Mouse (Mus musculus): Measurements from ENCODE around the gene Ednra.

Ednra gene

DNA sequence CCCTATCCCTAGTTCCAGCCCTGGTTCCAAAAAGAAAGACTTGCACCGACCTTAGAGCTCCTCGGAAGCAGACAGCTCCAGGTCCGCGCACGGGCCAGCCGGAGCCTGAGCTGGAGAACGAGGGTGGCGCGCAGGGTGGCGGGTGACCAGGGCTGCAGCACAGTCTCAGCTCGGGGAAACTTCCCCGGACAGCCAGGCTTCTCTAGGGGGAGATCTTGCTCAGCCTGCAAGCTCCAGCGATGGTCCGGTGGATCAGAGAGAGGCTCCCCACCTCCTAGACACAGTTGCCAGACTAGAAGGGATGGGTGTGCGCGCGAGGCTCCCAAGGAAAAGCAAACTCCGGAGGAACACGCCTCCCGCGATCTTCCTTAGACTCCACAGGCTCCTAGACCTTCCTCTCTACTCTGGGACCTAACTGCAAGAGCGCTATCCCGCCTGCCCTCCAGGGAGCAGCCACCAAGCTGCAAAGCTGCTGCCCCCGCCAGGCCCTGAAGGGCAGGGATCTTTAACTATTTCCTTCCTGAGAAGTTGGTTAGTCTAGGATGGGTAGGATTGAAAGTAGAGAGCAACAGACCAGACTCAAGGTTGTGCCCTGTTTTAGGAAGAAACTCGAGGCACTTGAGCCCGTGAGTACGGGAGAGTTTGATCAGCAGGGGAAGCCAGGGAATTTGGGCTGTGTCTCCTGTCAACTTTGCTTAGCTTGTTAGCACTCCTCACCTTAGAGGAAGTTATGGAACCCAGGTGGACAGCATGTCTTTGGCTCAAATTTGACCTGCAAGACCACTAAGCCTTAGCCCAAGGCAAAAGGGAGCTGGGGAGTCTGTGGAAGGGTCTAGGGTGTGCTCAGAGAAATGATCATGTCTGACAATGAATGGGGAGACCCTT lies at the start of gene Ednra:
Ednra (minus strand) TSS at position 419 of the 885 bp plus-strand sequence.
- peak; percentile 87 for DNase-seq

DNA sequence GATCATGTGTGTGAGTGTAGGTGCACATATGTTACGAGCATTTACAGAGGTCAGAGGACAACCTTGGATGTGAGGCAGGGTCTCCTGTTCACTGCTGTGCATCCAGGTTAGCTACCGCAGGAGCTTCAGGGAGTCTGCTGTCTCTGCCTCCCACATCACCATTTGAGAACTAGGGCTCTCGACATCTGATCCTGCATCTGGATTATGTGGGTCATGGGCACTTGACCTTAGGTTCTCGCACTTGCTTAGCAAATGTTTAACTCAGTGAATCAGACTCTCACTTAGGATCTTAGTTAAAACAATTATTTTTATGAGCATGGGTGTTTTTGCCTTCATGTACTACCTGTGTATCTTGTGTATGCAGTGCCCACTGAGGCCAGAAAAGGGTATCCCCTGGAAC lies 49.6 kb upstream of the Ednra start:
- DNase-seq, result no peak

DNA sequence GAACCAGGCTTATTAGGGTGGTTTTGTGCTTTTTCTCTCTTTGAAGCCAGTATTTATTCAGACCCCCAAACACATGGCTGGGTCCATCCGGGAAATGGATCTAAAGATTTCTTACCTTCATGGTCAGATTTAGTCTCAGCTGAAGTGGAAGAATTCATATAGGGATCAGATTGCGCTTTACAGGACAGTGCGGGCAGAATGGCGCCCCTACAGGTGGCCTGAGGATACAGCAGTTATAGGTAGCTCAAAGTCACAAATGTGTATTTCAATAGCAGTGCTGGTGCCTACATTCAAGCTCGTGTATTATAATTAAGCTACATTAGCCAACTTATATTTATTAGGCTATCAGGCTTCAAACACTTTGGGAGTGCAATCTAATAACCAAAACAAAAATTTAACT lies 49.0 kb upstream of the Ednra start:
- no peak for DNase-seq

DNA sequence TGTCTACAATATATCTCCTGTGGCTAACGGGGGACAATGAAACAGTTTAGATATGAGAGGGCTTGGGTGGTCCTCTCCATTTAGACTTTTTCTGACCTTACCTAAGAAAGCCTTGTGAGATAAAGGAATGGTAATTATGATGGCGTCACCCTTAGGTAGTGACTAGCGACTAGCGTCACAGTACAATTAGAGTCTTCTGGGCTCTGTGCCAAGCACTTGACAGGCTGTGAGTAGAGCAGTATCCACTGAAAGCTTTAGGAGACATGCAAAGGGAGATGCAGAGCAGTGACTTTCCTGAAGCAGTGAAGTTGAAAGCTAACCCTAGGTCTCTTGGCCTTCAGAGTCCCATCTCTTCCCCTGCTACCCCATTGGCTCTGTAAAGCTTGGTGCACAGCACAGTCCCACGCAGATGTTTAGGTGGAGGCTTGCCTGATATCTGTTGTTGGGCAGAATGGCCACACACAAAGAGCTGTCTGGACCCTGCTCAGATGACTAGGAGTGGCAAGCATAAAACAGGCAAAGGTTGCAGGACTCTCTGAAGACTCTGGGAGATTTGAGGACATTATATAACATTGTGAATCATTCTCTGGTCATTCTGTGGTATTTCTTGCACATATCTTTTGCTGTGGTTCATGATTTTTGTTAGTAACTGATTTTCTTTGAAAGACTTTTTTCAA lies 48.1 kb upstream of the Ednra start:
- DNase-seq, result peak; percentile 55

DNA sequence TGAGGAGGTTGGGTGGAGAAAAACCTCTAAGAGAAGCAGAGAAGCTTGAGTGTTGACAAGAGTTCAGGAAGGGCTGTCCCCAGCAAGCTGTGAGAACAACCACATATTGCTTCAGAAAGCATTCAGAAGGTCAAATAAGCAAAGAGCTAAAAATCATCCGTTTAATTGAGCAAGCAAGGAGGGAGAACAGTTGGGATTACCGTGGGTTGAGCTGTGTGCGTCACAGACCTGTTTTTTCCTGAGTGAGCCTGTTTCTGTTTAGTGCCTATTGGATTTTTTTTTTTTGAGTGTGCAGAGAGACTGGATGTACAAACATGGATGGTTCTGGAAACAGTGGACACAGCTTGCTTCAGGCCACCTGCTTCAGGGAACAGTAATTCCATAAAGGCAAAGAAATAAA lies 46.7 kb upstream of the Ednra start:
- DNase-seq, result no peak

DNA sequence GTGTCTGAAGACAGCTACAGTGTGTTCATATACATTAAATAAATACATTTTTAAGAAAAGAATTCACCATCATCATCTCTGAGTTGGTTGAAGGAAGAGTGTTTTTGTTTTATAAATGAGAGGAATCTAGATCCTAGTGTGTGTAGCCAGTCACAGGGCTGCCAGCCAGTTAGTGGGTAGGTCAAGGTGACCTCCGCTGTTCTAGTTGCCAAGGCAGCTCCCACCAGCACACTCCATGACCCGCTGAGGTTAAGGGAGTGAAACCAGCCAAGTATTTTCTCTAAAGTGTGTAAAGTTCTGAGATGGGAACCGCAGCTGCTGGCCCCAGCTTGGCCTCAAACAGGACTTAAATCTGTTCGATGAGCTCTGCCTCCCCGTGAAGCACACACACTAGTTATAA lies 44.7 kb upstream of the Ednra start:
- no peak for DNase-seq

DNA sequence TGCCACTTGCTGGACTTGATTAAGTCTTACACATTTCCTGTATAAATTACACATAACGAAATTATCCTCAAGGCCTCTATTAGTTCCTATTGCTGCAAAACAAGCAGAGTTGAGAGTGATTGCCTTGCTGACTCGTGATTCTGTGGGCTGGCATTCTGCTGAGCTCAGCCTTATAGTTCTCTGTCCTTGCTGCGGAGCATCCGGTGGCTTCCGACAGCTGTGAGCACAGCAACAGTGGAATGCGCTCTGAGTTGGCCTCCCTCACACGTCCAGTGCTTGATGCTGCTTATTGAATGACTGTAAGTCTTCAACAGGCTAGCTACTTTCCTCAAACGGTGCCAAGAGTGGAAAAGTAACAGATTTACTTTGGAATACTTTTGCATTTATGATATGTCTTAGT lies 40.0 kb upstream of the Ednra start:
- DNase-seq, result peak; percentile 49

DNA sequence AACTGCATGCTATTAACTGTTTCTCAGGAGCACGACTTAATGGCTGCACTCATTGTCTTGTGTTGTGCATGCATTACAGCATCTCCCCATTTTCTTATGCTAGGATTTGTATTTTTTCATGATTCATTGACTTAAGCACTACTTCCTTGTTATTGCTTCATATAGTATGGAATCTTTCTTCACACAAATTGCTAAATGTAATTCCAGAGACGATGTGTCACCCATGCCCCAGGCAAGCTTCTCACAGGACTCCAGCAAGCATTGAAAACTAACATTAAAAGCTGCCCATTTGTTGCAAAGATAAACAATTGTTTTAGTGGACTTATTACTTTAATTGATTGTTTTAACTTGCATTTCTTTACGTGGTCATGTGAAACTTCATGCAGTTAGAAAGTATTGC lies 38.7 kb upstream of the Ednra start:
- no peak for DNase-seq

DNA sequence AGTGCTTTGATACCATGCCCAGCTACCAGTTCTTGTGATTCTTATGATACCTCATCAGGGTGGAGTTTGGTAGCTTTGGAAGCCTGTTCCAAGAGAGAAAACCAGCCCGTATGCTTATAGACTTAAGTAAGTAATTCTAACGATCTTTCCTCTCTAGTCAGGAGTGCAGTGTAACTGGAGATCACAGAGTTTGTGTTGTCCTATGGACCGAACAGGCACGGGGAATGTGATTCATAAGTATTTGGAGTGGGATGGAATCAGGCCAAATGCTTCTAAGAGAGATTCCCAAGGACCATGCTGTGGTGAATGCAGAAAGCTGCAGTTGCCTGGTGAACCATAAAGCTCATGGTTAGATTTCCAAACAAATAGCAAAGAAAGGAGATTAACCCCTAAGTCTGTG lies 31.2 kb upstream of the Ednra start:
- DNase-seq, result no peak

DNA sequence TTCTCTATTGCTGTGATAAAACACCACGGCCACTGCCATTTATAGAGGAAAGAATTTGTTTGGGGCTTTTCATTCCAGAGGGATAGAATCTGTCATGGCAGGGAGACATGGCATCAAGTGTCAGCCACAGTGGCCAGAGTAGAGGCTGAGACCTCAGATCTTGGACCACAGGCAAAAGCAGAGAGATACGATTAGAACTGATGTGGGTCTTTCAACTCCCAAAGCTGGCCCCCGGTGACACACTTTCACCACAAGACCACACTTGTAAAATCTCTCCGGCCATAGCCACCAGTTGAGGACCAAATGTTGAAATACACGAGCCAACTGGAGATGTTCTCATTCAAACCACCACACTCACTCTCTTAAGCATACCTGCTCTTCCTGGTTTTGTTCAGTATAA lies 29.5 kb upstream of the Ednra start:
- DNase-seq, result no peak

DNA sequence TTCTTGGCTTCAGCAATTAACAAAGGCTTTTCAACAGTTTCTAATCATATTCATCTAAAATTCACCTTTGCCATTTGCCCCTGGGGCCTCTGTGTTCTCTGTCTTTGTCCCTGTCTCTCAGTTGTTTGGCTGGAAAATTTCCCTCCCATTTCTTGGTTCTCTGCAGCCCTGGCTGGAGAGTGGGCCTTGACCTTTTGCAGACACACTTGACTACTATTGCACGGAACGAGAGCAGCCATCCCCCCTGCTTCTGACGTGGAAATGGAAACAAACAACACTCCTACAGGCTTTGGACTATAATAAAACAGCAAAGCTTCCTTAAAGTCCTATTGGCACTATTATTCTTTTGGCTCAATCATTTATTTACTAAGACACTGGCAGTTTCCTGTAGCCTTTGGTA lies 27.8 kb upstream of the Ednra start:
- DNase-seq, result no peak

DNA sequence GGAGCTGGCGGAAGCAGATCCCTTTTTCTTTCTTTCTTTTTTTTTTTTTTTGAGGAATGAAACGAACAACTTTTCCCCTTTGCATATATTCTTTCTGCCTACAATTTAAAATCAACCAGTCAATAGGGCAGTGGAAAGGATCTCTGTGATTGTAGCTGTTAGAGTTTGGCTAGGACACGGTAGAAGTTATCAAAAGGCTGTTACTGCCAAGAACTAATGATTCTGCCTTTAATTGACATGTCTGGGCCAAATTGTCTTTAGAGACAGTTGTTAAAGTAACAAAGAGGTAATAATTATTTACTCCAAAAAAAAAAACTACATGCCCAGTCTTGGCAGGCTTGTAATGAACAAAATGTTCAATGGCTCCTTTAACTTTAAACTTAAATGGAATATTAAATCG lies 26.1 kb upstream of the Ednra start:
- no peak for DNase-seq

DNA sequence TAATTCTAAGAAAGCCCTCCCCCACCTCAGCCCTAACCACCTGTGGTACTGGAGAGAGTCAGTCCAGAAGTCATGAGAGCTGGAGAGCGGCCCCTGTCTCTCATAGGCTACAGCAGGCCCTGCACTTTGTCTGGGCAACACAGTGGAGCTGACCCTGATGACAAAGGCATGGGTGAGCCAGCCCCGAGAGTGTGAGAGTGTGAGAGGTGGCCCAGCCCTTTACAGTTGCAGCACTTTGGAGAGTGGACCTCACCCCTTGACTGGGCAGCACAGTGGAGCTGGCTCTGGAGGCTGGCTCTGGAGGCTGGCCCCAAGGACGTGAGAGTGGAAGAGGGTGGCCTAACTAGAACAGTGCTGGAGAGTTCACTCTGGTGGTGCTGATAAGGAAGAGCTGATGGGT lies 20.2 kb upstream of the Ednra start:
- no peak for DNase-seq

DNA sequence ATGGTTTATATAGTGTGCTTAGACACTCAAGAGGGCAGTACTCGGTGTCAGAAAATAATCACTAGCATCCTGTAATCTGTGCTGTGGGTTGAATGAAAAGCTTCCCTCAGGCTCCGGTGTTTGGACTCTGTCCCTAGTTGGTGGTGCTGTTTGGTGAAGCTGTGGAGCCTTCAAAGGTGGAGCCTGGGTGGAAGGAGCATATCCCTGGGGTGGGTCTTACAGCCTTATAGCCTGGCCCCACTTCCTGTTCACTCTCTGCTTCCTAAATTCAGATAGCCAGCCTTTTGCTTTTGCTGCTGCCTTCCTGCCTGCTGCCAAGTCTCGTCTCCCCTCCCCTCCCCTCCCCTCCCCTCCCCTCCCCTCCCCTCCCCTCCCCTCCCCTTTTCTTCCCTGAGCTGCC lies 18.1 kb upstream of the Ednra start:
- DNase-seq, result no peak

DNA sequence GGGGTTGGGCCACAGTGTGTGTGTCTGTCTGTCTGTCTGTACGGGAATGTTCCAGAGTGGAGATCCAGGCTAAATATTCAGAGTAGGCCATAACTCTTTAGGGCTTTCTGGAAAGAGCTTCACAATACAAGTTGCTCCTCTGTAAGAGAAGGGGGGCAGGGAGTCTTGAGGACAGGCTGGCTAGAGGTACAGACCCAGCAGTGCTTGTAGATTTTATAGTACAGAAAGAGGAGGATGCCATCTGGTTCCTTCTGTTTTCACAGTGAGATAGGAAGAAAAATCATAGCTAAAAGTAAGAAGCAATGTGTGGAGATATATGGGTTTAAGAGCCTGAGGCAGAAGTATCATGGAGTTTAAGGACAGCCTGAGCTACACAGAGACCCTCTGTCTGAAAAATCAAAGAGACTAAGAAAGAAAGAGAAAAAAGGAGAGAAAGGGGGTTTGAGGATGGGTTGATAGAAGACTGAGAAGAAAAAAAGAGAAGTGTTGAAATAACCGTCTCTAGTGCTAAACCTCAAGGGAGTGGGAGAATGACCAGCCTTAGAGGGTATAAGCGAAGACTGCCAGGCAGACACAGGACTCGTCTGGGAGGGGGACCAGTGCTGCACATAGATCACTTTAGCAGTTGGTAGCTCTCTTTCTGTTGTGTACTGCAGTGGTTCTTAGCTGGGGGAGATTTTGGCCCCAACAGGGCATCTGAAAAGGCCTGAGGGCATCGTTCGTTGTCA lies 16.9 kb upstream of the Ednra start:
- DNase-seq, result no peak

DNA sequence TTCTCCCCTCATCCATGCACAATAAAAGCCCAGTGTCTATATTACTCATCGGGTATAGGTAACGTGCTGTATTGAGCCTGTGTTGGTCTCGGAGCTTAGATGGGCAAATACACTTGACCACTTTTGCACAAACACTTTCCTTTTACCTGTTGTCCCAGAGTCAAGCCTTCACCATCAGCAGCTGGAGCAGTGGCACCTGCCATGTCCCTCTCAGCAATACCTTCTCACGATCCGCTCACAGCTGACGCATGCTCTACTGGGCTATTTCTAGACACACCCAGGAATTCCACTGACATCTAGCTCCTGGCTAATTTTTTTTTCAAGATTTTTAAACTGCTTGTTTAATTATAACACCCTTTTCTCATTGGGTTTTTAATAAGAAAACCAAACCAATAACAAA lies 14.2 kb upstream of the Ednra start:
- no peak for DNase-seq

DNA sequence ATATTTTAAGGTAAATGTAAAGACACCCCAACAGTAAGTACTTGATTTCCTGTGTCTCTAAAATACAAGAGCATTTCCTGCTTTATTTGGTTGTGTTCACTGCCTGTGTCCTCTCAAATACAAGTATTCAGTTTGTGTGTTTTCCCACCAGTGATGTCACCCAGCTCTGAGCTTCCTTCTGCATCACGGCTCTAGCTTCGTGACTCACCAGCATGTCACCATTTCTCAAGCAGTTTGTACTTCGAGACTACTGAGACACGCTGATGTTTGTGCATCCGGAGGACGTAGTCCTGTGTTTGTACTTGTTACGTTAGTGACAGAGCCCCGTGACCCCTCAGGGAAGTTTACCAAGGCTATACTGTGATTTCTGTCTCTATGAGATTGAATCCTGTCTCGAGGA lies 13.1 kb upstream of the Ednra start:
- DNase-seq, result no peak

DNA sequence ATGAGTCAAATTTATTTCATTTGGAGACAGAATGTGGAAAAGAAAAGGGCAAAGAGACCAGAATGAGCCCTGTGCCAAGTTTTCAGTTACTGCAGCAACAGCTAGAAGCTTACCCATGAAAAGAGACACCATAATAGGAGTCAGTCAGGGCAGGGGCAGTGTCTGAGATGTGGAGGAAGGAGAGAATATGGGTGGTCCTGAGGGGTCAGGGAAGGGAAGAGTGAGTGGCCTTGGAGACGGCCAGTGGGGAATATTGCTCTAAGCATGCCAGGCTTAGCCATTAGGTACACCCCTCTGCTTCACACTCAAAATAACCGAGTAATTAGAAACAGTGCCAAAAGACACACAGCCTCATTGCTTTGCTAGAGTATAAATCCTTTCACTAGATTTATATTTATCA lies 9.5 kb upstream of the Ednra start:
- no peak for DNase-seq

DNA sequence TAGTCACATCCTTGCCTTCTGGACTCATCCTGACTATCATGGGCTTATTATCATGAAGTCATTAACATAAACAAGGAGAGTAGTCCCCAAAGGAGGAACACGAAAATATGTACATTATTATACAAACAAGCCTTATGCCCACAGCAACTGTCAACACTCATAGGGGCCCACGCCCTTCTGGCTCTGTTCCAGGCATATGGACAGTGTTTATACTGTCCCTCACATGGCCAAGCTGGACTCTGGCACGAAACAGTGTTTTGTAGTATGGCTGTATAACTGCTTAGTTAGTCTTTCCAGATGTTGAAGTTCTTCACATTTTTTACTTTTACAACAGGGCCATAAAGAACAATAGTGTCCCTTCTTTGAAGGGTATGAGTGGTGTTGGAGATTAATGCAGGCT lies 8.7 kb upstream of the Ednra start:
- DNase-seq, result no peak

DNA sequence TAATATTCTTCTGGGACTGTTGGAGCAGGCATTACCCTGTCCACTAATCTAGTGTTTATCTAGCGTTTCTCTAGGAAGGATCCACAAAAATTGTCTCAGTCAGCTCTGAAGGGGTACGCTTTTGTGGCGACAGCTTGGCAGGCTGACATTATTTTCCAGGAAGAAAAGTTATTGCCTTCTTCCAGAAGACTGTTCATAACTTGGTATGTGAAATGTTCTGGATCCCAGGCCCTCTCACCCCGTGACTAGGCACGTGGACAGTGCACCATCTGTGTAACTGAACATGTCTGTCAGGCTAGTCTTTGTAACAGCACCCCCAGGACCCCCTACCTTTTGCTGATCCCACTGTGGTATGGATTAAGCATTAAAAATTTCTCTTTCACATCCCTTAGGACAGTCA lies 1.1 kb upstream of the Ednra start:
- peak; percentile 60 for DNase-seq

DNA sequence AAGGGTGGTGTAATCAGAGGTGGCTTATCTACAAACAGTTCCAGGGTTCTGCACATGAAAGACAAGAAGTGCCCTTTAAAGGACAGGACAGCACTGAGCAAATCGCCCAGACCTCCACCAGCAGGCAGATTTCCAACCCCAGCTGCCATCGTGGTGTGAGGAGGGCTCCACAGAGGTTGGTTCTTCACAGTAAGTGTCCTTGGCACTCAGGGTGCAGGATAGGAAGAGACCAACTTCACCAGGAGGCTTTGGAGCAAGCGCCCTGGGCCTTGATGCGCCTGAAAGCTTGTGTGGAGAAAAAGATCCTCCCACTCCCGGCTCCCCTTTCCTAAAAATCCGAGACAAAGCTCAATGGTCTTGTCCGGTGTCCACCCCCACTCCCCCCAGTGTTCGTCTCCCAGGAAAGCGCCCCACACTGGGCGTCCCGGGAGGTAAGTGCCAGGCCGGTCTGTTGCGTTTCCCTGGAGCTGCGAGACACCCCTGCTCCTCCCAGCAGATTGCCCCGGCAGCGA lies 674 bp downstream of the Ednra start:
- peak; percentile 76 for DNase-seq

DNA sequence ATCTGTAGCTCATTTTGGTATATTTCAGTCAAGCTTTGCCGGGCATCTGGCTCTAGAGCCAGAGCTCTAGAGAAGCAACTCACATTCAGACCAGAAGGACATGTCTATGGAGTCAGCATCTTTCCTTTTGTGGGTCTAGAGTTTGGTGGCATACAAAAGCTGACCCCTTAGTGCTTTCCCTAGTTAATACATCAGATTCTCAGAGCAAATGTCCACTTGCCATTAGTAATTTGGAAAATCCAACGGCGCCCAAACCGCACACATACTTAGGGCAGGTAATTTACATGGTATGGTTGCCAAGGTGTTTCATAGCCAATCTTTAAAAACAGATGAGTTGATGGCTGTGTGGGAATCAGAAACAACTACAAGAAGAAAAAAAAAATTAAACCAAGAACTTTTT lies 1.2 kb downstream of the Ednra start:
- no peak for DNase-seq

DNA sequence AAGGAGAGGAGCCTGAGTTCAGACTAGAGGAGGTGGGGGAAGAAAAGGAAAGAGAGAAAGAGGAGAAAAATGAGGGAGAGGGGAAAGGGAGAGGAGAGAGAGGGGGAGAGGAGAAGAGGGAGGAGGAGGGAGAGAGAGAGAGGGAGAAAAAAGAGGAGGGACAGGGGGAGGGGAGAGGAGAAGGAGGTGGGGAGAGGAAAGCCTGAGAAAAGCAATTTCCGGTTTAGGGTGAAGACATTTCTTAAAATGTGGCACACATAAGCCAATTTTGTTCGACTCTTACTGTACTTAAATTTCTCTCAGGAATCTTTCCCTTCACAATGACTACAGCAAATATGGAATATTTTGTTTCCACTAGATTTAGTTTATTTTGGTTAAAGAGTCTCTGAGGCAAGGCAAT lies 5.3 kb downstream of the Ednra start:
- DNase-seq, result peak; percentile 36

DNA sequence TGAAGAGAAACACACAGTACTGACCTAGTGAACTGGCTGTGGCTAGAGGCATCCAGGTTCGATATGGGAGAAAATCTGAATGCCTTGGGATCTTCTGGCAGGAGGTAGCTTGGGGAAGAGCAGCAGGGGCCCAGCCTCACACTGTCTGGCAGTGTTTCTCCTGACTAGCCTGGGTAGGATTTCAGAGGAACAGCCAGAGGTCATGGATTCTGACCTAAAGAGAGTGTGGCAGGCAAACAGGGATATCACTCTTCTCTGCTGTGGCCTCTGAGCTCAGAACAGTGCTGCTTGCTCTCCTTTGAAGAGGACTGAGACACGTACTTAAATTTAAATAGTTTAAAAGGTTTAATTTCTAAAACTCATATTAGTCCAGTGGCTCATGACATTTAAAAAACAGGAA lies 7.2 kb downstream of the Ednra start:
- peak; percentile 61 for DNase-seq

Data from lung, postnatal 10 days (tissue).